Mouse (Mus musculus) midbrain, embryonic 12.5 days (tissue): ENCODE results near the gene Gm6890. TPM values are rescaled to one million over a fixed set of nuclear protein-coding genes. Genes with fewer than 3 reads are reported as not detected.
"Not testable (repeated sequence)": the region's sequence is repeated elsewhere in the genome, so short reads cannot be mapped to it uniquely, and the experiment has no call there.

Source experiments
- ATAC-seq: fragments of 200-750 bp; cut with Nextera tagmentation; 2 replicates; pipeline ENCODE4 v1.8.0; 2017; ENCODE audit warnings: low read depth, moderate TSS enrichment, moderate library complexity; ENCODE audit not compliant: low FRiP score
- H3K27ac ChIP-seq: fragments of 300-500 bp; sonication (generic); replicated peaks from 2 replicates; pipeline ENCODE4 v1.5.1; 2016; ENCODE audit warnings: mild to moderate bottlenecking
- H3K27me3 ChIP-seq: fragments of 300-500 bp; sonication (generic); 2 replicates; pipeline ENCODE4 v1.6.1; 2016; ENCODE audit warnings: mild to moderate bottlenecking
- H3K36me3 ChIP-seq: fragments of 300-500 bp; sonication (generic); 2 replicates; pipeline ENCODE4 v1.6.1; 2016
- H3K4me1 ChIP-seq: fragments of 300-500 bp; sonication (generic); 2 replicates; pipeline ENCODE4 v1.6.1; 2016
- H3K4me2 ChIP-seq: fragments of 300-500 bp; sonication (generic); replicated peaks from 2 replicates; pipeline ENCODE4 v1.6.1; 2016; ENCODE audit warnings: mild to moderate bottlenecking, moderate library complexity
- H3K4me3 ChIP-seq: fragments of 300-500 bp; sonication (generic); 2 replicates; pipeline ENCODE4 v1.5.1; 2016; ENCODE audit warnings: mild to moderate bottlenecking
- H3K9ac ChIP-seq: fragments of 300-500 bp; sonication (generic); replicated peaks from 2 replicates; pipeline ENCODE4 v1.6.1; 2016; ENCODE audit warnings: mild to moderate bottlenecking, moderate library complexity
- H3K9me3 ChIP-seq: fragments of 300-500 bp; sonication (generic); 2 replicates; pipeline ENCODE4 v1.6.1; 2016; ENCODE audit warnings: mild to moderate bottlenecking
- WGBS: fragments of 180-500 bp; shearing (Covaris S2); methylation state at CpG from one replicate; pipeline ENCODE4 v1.1.7; 2016; 5-methylcytosine and 5-hydroxymethylcytosine counted together
- polyA plus RNA-seq: library from polyadenylated mRNA; unstranded; fragments of >200 nt; fragmentation: Nextera tagmentation; extraction: Ambion mirVana; gene quantifications from 2 replicates; pipeline ENCODE4 v1.2.1, GENCODE M21; 2016

The Gm6890 gene
- not detected in 2 replicates for polyA plus RNA-seq

GRCm38 (mm10) chrX:74740627-74741026, at the start of gene Gm6890:
Gene Gm6890 (plus strand): TSS chrX:74740927.
- not testable (repeated sequence) for H3K4me3 ChIP-seq, H3K27ac ChIP-seq, H3K4me1 ChIP-seq, H3K27me3 ChIP-seq, H3K36me3 ChIP-seq, H3K9ac ChIP-seq, ATAC-seq, H3K4me2 ChIP-seq, H3K9me3 ChIP-seq
- WGBS = 84% methylated on average over 9 of the region's 9 CpGs

DNA sequence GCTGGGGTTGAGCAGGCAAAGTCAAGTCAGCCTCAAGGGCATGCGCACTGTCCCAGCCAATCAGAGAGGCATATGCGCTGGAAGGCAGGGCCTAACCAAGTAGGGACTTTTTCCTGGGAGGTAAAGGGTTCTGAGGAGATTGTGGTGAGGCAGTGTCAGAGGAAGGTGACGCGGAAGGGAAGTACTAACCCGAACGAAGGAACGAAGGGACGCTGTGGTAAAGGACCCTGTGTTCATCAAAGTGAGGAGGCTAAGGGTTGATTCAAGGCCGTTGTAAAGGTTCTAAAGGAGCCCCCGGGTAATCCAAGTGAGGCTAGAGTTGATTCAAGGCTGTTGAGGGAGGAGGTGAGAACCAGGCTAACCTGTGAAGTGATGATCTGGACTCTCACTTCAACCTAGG, 14.5 kb upstream of the Gm6890 start:
- ATAC-seq, H3K4me2 ChIP-seq, H3K4me1 ChIP-seq, H3K27me3 ChIP-seq, H3K9ac ChIP-seq, H3K4me3 ChIP-seq, H3K36me3 ChIP-seq, H3K9me3 ChIP-seq, H3K27ac ChIP-seq: not testable (repeated sequence)
- 90% methylated on average over 10 of the region's 10 CpGs for WGBS

DNA sequence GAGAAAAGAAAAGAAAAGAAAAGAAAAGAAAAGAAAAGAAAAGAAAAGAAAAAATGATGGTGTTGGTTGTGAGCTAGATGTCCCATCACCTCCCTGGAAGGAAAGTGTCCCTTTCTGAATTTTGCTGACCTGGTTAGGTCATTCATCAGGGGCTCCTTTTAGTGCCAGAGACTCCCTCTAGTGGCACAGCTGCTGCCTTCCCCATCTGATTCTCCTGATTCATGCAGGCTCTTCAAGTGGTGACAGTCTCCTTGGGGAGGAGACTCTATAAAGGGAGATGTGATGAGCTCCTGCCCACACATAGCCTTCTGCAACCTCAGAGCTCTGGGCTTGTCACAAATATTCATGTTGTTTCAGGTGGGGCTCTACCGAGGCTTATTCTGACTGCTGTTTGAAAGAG, 30.0 kb downstream of the Gm6890 start:
- H3K4me1 ChIP-seq, H3K4me2 ChIP-seq, ATAC-seq, H3K36me3 ChIP-seq, H3K9me3 ChIP-seq, H3K27me3 ChIP-seq, H3K9ac ChIP-seq, H3K27ac ChIP-seq, H3K4me3 ChIP-seq: not testable (repeated sequence)
- WGBS = no CpG with 5 or more reads among the region's 1 CpGs

Other genes with a start within 250 kb of the Gm6890 start
- gene Olfr1326-ps1, start 166.0 kb upstream of the Gm6890 start, polyA plus RNA-seq = not detected in 2 replicates
- not detected in 2 replicates for gene Olfr1325, start 148.2 kb upstream of the Gm6890 start, polyA plus RNA-seq
- gene Gm5640, start 95.3 kb upstream of the Gm6890 start, polyA plus RNA-seq = not detected in 2 replicates
- 0.12 TPM in 1 of 2 replicates, not detected in the other for gene Gm5936, start 96.3 kb downstream of the Gm6890 start, polyA plus RNA-seq